Mouse (Mus musculus): ENCODE measurements at regions not wholly inside any gene's neighbourhood (a gene's known extent, or its start where the extent isn't known, plus 50 kb on each side); places are given as distances from the start of the nearest gene placed in this dataset.

DNA sequence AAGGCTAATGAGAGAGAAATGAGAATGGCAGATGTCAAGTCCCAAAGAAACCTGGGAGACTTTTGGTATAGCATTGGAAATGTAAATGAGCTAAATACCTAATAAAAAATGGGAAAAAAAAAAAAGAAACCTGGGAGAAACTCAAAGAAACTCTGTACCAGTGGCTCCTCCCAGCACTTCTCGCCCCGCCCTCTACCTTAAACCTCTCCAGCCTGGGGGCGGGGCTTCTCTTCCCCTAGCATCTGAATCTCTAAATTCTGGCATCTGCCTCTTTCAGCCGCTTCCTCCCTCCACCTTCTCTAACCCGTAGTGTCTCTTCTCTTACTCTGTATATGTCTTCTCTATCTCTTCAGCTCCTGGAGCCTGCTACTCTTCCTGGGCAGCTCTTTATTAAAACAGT is 53.2 kb downstream of the Gpr6 start:
- DNase-seq (ENCODE audit: low read depth, low spot score) = no peak

DNA sequence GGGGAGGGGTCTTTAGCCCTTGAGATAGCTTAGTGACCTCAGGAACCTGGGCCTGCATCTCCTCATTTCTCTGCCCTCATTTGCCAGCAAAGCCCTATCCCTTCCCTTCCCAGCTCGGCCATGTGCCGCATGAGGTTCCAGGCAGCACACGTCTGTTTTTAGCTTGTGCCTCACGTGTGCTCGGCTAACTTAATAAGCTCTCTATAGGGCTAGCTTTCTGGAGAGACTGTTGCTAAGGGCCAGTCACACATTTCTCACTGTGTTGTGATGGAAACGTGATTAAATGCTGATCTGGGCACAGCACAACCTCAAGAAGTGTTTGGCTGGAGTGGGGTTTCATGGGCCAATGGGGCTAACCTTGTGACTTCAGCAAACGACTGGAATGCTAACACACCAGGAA is 55.5 kb downstream of the Gpr6 start:
- no peak for DNase-seq (ENCODE audit: low read depth, low spot score)

DNA sequence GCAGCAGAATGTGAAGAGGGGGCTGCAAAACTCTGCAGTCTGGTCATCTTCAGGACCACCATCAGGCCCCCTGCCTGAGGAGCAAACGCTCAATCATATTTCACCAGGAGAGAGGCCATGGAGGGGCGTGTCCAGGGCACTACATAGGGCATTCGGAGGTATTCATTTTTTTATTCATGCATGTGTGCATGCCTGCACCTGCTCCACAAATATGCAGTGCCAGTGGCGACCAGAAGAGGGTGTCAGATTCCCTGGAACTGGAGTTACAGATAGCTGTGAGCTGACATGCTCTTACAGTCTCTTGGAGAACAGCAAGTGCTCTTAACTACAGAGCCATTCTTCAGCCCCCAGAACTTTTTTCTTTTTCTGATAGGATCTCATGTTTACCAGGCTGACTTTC is 56.4 kb downstream of the Gpr6 start:
- DNase-seq (ENCODE audit: low read depth, low spot score) = no peak

DNA sequence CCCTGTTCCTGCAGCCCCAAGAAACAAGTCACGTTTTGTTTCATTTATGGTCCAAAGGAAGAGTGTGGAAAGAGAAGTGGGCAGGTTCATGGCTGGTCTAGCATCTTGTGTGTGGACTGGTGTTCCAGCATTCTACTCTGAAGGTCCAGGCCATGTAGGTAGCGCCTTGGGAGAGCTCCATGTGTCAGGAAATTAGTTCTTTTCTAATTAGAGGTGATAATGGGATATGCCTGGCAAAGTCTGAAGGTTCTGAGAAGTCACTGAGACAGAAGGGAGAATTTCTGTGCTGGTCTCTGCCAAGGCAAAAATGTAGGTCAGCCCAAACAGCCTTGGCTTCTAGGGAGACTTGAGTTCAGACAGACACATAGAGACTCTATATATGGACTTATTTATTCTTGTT is 61.5 kb downstream of the Gpr6 start:
- no peak for DNase-seq (ENCODE audit: low read depth, low spot score)

GRCm38 (mm10) chr10:41007866-41008265 is 64.2 kb downstream of the Gpr6 start:
- no peak for DNase-seq (ENCODE audit: low read depth, low spot score)

DNA sequence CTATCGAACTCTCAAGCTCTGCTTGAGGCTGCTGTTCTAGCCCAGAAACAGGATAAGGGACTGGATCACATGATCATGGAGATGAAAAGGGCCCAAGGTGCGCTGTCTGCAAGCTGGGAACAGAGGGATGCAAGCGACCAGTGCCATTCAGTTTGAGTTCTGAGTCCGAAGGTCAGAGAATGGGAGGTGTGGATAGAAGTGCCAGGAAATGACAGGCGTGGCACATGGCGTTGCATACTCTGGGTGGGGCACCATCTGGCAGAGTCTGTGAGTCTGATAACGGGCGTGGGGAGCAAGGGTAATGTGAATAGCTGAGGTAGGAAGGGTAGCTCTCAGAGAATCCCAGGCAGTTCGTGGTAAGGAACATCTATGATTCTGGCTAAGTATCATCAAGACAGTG is 65.5 kb downstream of the Gpr6 start:
- no peak for DNase-seq (ENCODE audit: low read depth, low spot score)

GRCm38 (mm10) chr10:41005776-41006175 is 66.3 kb downstream of the Gpr6 start:
- no peak for DNase-seq (ENCODE audit: low read depth, low spot score)

- DNase-seq (ENCODE audit: low read depth, low spot score) = no peak
Observed at GRCm38 (mm10) chr10:41004753-41005152, 67.3 kb downstream of the Gpr6 start.

GRCm38 (mm10) chr10:41004044-41004689 is 67.9 kb downstream of the Gpr6 start:
- DNase-seq (ENCODE audit: low read depth, low spot score) = peak; percentile 85

- no peak for DNase-seq (ENCODE audit: low read depth, low spot score)
Observed at GRCm38 (mm10) chr10:41003197-41003596, 68.9 kb downstream of the Gpr6 start.

- DNase-seq (ENCODE audit: low read depth, low spot score) = no peak
Observed at GRCm38 (mm10) chr10:41000965-41001364, 71.1 kb downstream of the Gpr6 start.

DNA sequence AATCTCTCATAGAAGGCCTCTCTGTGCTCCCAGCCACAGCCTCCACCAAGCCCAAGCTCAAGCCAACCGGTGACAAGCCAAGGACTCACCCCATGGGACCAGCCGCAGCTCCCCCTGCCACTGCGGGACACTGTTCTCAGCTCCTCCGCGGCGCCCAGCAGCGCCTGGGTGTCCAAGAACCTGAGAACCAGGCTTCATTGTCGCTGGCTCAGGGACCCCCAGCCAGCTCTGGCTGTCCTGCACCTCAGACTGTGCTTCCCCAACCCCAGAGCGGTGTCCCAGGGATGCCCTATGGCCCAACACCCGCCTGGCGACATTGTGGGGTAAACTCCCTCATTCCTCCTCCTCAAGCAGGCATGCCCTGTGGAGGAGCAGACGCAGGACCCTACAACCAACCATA is 72.6 kb downstream of the Gpr6 start:
- no peak for DNase-seq (ENCODE audit: low read depth, low spot score)

GRCm38 (mm10) chr10:40998799-40999198 is 73.3 kb downstream of the Gpr6 start:
- no peak for DNase-seq (ENCODE audit: low read depth, low spot score)

DNA sequence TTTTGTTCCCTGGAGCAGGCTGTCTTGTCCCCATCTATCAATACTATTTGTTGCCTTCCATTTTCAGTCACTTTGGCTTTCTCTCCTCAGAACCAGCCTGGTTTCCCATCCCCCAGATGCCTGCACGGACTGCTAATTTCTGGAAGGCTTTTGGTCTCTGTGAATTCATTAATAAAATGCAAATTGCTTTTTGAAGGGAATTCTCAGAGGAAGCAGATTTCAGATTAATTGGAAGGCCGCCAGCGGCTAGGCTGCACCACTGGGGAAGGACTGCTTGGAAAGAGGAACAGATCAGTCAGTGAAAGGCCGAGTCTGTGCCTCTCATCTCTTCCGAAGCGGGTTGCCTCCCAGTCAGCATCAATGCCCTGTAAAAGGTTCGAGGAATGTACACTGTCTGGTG is 73.8 kb downstream of the Gpr6 start:
- DNase-seq (ENCODE audit: low read depth, low spot score) = no peak

DNA sequence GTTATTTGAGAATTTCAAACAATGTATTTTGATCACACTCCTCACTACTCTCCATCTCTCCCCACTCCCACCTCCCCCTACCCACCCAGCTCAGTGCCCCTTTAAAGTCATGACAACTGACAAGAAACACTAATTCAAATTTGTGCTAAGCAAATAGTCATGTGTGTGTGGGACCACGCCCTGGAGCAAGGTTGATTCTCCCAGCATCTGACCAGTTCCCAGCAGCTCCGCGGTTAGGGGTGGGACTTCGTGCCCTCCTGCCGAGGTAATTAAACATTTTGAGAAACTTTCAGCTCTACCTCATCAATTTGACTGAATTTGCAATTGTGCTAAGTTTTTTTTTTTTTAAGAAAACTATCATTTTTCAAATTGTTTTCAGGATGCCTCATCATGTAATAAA is 74.5 kb downstream of the Gpr6 start:
- no peak for DNase-seq (ENCODE audit: low read depth, low spot score)
